Mouse (Mus musculus): ENCODE data around the gene Cdk19.

DNA sequence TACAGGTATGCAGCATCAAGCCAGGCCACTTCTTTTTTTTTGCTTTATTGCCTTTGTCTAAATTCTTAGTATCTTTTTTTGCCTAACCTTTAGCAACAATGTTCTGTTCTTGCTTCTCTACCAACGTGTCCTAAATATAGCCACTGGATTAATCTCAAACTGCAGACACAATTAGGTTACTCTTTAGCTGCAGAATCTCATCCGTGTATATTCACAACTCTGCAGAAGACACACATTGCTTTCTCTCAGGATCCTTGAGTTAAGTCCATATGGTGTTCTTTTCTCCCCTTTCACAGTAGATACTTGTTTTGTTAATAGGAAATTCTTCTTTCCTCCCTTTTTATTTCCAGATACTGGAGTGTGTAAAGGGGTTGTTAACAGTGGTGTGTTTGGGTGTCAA lies 70.0 kb downstream of the Cdk19 start:
- TF ChIP-seq POLR2A (IDR thresholded peaks at IDR 0.05; ENCODE audit: control insufficient read depth, extremely low read depth, insufficient read depth, low read length, poor library complexity): no peak
- no peak for TF ChIP-seq CTCF (IDR thresholded peaks at IDR 0.05; ENCODE audit: borderline replicate concordance, control insufficient read depth, extremely low read depth, insufficient read depth, low read length, poor library complexity)

Data from thymus, adult 2 months (tissue).